Mouse (Mus musculus): ENCODE data around the gene Tmem222.

DNA sequence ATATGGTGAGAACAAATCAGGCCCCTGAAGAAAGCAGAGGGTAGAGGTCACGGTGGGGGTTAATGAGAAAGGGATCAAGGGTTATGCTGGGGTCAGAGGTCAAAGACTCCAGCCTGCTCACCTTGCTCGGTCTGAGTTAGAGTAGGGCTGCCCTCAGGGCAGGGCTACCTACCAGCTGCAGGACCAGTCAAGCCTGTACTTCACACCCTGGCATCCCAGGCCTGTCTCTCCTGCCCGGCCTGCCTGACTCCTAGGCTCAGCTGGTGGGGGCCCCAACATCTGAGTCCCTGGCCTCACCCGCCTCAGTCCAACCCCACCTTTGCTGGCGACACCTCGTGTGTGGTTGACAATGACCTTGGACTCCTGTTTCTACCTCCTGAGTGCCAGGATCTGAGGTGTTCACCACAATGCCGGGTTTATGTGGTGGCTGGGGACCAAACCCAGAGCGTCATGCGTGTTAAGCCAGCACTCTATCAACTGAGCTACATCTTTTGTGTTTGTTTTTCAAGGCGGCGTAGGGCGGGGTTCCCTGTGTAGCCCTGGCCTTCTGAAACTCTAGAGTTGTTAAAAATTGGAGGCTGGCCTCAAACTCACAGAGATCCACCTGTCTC is 19.7 kb downstream of the Tmem222 start:
- TF ChIP-seq POLR2A (IDR thresholded peaks at IDR 0.05; ENCODE audit: low read depth, low read length) (no peak), CTCF (IDR thresholded peaks at IDR 0.05; ENCODE audit: extremely low read depth, insufficient read depth, insufficient read length, insufficient replicate concordance) (no peak)

All from spleen, adult 2 months (tissue).